Mouse (Mus musculus) E14TG2a.4 (cell line): Measurements from ENCODE around the gene Clock.

Experiments
- CTCF ChIP-seq: conservative IDR thresholded peaks from 2 replicates; pipeline ENCODE4 v1.5.1; 2014; ENCODE audit warnings: low read length
- POU5F1 ChIP-seq: IDR thresholded peaks from 2 replicates; pipeline ENCODE4 v1.6.1; 2014; ENCODE audit warnings: low read length, borderline replicate concordance

- TF ChIP-seq CTCF = no peak
- TF ChIP-seq POU5F1 = no peak
These were observed 121.4 kb downstream of the Clock start for GRCm38 (mm10) chr5:76183043-76183749.
